Mouse (Mus musculus) hindbrain, embryonic 11.5 days (tissue): ENCODE results near the gene Sdc3. TPM values are rescaled to one million over a fixed set of nuclear protein-coding genes. Genes with fewer than 3 reads are reported as not detected.
A peak's percentile ranks its signal among the peaks of the same experiment; 100 is the strongest.

ENCODE experiments used
- ATAC-seq: fragments of 200-750 bp; cut with Nextera tagmentation; 2 replicates; pipeline ENCODE4 v1.8.0; 2017; ENCODE audit warnings: mild to moderate bottlenecking, moderate TSS enrichment, moderate library complexity; ENCODE audit not compliant: low FRiP score
- DNase-seq: peaks from one replicate; pipeline ENCODE4 v3.0.0-alpha.2; 2015; ENCODE audit warnings: low spot score
- H3K27ac ChIP-seq: fragments of 300-500 bp; sonication (generic); 2 replicates; pipeline ENCODE4 v1.5.1; 2014; ENCODE audit warnings: mild to moderate bottlenecking, low read depth, low read length
- H3K27me3 ChIP-seq: fragments of 300-500 bp; sonication (generic); 2 replicates; pipeline ENCODE4 v1.6.1; 2014; ENCODE audit warnings: mild to moderate bottlenecking, low read length, moderate library complexity, mixed read lengths; ENCODE audit not compliant: control insufficient read depth, insufficient read depth
- H3K36me3 ChIP-seq: fragments of 300-500 bp; sonication (generic); 2 replicates; pipeline ENCODE4 v1.6.1; 2014; ENCODE audit warnings: mild to moderate bottlenecking, low read length, moderate library complexity, mixed read lengths; ENCODE audit not compliant: control insufficient read depth, insufficient read depth
- H3K4me1 ChIP-seq: fragments of 300-500 bp; sonication (generic); replicated peaks from 2 replicates; pipeline ENCODE4 v1.6.1; 2014; ENCODE audit warnings: low read length, mixed read lengths; ENCODE audit not compliant: control insufficient read depth, insufficient read depth
- H3K4me2 ChIP-seq: fragments of 300-500 bp; sonication (generic); replicated peaks from 2 replicates; pipeline ENCODE4 v1.6.1; 2014; ENCODE audit warnings: mild to moderate bottlenecking, low read depth, low read length
- H3K4me3 ChIP-seq: fragments of 300-500 bp; sonication (generic); 2 replicates; pipeline ENCODE4 v1.5.1; 2014; ENCODE audit warnings: low read depth, low read length
- H3K9ac ChIP-seq: fragments of 300-500 bp; sonication (generic); 2 replicates; pipeline ENCODE4 v1.6.1; 2014; ENCODE audit warnings: low read depth, low read length
- H3K9me3 ChIP-seq: fragments of 300-500 bp; sonication (generic); 2 replicates; pipeline ENCODE4 v1.6.1; 2016; ENCODE audit warnings: low read length; ENCODE audit not compliant: control insufficient read depth
- WGBS: fragments of 180-500 bp; shearing (Covaris S2); extraction: QIAGEN DNeasy Blood & Tissue Kit; methylation state at CpG from one replicate; pipeline ENCODE4 v1.1.7; 2014; 5-methylcytosine and 5-hydroxymethylcytosine counted together
- polyA plus RNA-seq: library from polyadenylated mRNA; unstranded; fragments of >200 nt; fragmentation: Nextera tagmentation; extraction: Ambion mirVana; gene quantifications from 2 replicates; pipeline ENCODE4 v1.2.1, GENCODE M21; 2014

The Sdc3 gene
- polyA plus RNA-seq, 1 experiment from 2014 or later: 12.0 TPM

DNA sequence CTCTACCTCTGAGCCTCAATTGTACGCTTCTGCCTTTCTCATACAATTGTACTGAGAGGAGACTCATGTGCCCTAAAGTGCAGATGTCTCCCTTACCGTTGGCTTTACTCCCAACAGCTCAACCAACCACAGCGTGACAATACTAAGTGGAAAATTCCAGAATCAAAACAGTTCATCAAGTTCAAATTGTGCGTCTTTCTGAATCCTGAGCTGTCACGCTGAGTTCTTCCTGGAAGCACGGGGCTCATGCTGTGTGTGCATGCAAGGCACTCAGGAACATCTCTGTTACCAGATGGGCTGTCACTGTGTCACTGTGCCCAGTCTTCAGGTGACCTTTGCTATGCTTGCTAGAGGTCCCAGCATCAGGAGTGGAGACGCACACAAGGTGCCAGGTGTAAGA, 13.4 kb downstream of the Sdc3 start:
- WGBS: 80% methylated on average over 7 of the region's 7 CpGs
- Histone ChIP-seq H3K4me3 (no peak overlapping the region), H3K4me2 (no peak overlapping the region), H3K36me3 (no peaks in the 10 kb centered on the region), H3K9me3 (no peaks in the 10 kb centered on the region), H3K9ac (no peak overlapping the region), H3K27ac (peak overlapping the region; percentile 85), H3K27me3 (no peaks in the 10 kb centered on the region), H3K4me1 (peaks cover 18% of the 10 kb centered on the region)
- no peak for DNase-seq
- no peak for ATAC-seq

DNA sequence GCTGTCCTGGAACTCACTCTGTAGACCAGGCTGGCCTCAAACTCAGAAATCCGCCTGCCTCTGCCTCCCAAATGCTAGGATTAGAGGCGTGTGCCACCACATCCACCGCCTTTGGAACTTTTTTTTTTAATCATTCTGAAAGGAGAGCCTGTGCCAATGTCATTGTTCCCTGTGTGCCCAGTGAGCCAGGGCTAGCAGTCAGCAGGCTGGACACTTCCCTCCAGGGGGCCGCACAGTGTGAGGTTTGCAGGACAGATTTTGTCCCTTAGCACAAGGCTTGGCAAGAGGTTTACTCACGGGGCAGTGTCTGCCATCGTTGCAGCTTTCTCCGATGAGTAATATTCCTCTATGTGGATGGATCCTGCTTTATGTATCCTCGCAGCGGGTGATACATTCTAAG, 14.4 kb downstream of the Sdc3 start:
- no peak overlapping the region for H3K4me2 ChIP-seq
- no peaks in the 10 kb centered on the region for H3K27me3 ChIP-seq
- peaks cover 20% of the 10 kb centered on the region for H3K4me1 ChIP-seq
- DNase-seq: no peak
- H3K36me3 ChIP-seq: no peaks in the 10 kb centered on the region
- H3K9ac ChIP-seq: no peak overlapping the region
- H3K27ac ChIP-seq: no peak overlapping the region
- WGBS: 92% methylated on average over 9 of the region's 9 CpGs
- no peak overlapping the region for H3K4me3 ChIP-seq
- no peaks in the 10 kb centered on the region for H3K9me3 ChIP-seq
- ATAC-seq: no peak

DNA sequence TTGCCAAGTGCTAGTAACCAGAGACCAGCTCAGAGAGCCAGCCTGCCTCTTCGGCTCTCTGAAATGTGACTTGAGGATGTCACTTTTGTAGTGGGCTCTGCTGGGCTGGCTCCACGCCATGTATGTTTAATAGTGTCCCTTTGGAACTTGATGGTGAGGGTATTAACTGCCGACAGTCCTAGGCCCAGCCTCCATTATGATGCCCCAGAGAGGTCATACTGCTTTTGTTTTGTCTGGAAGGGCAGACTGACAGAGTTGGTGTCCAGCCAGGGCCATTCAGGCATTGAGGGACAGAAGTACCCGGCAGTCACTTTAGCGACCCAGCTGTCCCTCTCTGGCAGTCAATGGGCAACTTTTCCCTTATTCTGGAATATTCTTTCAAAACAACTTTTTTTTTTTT, 17.4 kb downstream of the Sdc3 start:
- DNase-seq (no peak), ATAC-seq (no peak)
- no peak overlapping the region for H3K4me2 ChIP-seq
- no peak overlapping the region for H3K4me3 ChIP-seq
- H3K9ac ChIP-seq: no peak overlapping the region
- peaks cover 7% of the 10 kb centered on the region; the same call in 1 of the 2 replicates for H3K4me1 ChIP-seq
- 29% methylated on average over 5 of the region's 5 CpGs for WGBS
- no peaks in the 10 kb centered on the region for H3K9me3 ChIP-seq
- H3K27ac ChIP-seq: no peak overlapping the region
- H3K27me3 ChIP-seq: no peaks in the 10 kb centered on the region
- no peaks in the 10 kb centered on the region for H3K36me3 ChIP-seq

DNA sequence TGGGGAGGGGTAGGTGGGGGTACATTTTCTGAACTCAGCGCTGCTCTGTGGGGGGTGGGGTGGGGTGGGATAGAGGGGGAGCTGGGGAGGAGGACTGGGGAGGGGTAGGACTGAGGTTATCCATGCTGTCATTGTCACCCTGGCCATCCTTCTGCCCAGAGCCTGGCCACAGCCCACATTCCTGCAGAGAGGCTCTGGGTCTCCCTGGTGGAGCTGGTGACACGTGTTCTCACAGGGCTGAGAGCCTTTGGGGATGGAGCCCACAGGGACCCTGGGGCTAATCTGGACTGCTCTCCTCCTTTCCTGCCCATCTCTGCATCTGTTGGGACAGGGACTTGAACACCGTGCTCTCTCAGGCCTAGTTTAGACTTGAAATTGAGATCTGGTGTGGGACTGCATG, 18.5 kb downstream of the Sdc3 start:
- no peak for DNase-seq
- Histone ChIP-seq H3K27ac (no peak overlapping the region), H3K4me3 (no peak overlapping the region), H3K27me3 (no peaks in the 10 kb centered on the region), H3K9ac (no peak overlapping the region), H3K4me1 (0 out of 2 replicates have a peak, but pooled peaks cover 3% of the 10 kb centered on the region), H3K9me3 (no peaks in the 10 kb centered on the region), H3K4me2 (no peak overlapping the region), H3K36me3 (no peaks in the 10 kb centered on the region)
- WGBS: 18% methylated on average over 2 of the region's 3 CpGs
- ATAC-seq: peak; percentile 31; the same call in 1 of the 2 replicates

DNA sequence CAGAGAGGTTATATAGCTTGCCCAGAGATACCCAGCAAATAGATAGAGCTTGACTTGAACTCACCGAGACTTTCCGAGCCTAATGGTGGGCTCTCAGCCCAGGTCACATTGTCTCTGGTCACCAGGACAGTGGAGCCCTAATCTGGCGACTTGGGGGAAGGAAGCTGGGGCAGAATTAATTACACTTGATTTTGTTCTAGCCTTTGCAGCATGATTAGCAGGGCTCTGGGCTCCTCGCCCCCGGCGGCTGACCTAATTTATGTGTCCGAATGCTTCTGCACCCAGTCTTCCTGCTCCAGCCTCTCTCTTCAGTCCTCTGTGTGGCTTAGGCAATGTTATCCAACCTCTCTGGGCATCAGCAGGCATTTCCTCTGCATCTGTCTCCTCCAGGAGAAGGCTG, 19.0 kb downstream of the Sdc3 start:
- WGBS: 54% methylated on average over 7 of the region's 7 CpGs
- no peaks in the 10 kb centered on the region for H3K9me3 ChIP-seq
- no peak overlapping the region for H3K4me3 ChIP-seq
- no peak overlapping the region for H3K4me2 ChIP-seq
- H3K27ac ChIP-seq: no peak overlapping the region
- H3K36me3 ChIP-seq: no peaks in the 10 kb centered on the region
- H3K4me1 ChIP-seq: 0 out of 2 replicates have a peak, but pooled peaks cover 3% of the 10 kb centered on the region
- H3K9ac ChIP-seq: no peak overlapping the region
- no peak for ATAC-seq
- no peak for DNase-seq
- no peaks in the 10 kb centered on the region for H3K27me3 ChIP-seq

DNA sequence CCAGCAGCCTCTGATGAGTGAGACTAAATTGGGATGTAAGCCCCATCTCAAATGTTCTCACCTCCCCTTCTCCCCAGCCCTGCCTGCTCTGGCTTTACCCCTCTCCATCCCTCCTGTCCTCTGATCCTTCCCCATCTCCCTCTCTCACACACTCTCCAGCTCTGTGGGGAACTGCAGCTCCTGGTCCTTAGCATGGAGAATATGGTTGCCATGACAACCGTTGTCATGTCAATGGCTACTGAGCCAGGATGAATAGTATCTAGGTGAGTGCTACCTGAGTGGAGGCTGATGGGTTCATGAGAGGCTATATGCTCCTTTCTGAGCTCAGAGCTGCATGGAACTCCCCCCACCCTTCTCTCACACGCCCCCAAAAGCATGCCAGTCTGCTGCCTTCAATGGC, 21.6 kb downstream of the Sdc3 start:
- H3K27ac ChIP-seq: peak overlapping the region; percentile 66
- DNase-seq: peak; percentile 63
- H3K4me2 ChIP-seq: no peak overlapping the region
- H3K36me3 ChIP-seq: 0 out of 2 replicates have a peak, but pooled peaks cover 1% of the 10 kb centered on the region
- 47% methylated on average over 2 of the region's 2 CpGs for WGBS
- H3K9me3 ChIP-seq: no peaks in the 10 kb centered on the region
- H3K4me3 ChIP-seq: no peak overlapping the region
- no peaks in the 10 kb centered on the region for H3K27me3 ChIP-seq
- 0 out of 2 replicates have a peak, but pooled peaks cover 3% of the 10 kb centered on the region for H3K4me1 ChIP-seq
- no peak overlapping the region for H3K9ac ChIP-seq
- ATAC-seq: no peak; the same call in 1 of the 2 replicates

DNA sequence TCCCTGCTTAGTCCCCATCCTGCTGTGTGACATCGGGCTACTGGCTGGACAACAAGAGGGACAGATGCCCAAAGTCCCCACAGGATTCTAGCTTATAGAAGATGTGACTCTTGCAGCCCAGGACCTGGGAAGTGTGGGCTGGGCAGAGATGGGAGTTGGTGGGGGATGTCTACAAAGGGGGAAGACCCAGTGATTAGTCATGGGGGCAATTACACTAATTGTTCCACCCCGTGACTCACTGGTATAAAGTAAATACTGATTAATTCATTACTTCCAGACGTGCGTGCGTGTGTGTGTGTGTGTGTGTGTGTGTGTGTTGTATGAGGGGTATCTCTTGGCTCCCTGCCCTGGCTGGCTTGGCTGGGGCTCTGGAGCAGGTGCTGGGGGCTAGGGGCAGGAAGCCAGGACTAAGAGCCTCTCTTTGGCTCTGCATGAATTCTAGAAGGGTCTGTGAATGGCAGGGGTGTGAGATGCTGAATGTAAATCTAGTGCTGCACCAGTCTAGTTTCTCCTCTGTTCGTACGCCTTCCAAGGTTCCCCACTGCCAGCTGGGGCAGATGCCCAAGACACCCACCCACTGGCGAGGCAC, 22.5 kb downstream of the Sdc3 start:
- H3K27ac ChIP-seq: no peak overlapping the region
- 0 out of 2 replicates have a peak, but pooled peaks cover 2% of the 10 kb centered on the region for H3K36me3 ChIP-seq
- no peaks in the 10 kb centered on the region for H3K9me3 ChIP-seq
- no peak overlapping the region for H3K4me3 ChIP-seq
- WGBS: 74% methylated on average over 8 of the region's 8 CpGs
- H3K4me2 ChIP-seq: no peak overlapping the region
- H3K27me3 ChIP-seq: no peaks in the 10 kb centered on the region
- H3K4me1 ChIP-seq: 0 out of 2 replicates have a peak, but pooled peaks cover 3% of the 10 kb centered on the region
- no peak for ATAC-seq
- H3K9ac ChIP-seq: no peak overlapping the region
- DNase-seq: no peak

DNA sequence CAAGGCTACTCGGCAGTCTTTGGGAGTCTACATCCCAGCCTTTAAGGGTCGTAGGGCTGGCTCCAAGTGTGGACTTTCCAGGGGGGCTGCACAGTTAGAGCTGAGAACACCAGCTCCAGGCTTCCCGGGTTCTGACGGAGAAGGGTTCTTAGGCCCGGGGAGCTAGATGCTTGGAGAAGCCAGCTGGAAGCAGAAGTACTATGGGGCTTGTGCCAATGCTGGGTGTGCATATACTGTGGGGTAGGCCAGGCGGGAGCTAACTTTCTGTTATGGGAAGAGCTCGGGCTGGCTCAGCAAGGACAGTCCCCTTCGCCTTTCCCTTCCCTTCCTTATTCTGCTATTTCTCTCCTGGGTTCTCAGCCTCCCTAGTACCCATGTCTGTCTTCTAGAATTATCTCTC, 23.5 kb downstream of the Sdc3 start:
- 90% methylated on average over 8 of the region's 8 CpGs for WGBS
- H3K4me1 ChIP-seq: 0 out of 2 replicates have a peak, but pooled peaks cover 2% of the 10 kb centered on the region

DNA sequence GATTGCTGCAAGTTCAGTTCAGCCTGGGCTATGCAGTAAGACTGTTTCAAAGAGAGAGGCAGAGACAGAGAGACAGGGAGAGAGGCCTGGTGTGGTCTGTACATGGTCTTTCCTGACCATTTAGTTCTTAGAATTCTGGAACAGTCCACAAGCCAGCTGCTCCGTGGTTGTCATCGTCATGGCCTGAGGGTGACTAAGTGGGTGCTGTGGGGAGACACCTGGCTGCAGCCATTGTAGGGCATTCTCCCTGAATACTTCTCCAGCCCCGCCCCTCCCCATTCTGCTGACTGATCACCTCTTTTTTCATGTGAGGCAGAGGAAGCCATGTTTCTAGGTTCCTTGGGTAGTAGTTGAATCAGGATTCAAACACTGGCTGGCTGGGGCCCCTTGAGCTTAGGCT, 27.5 kb downstream of the Sdc3 start:
- DNase-seq (no peak), ATAC-seq (no peak)
- H3K27ac ChIP-seq: no peak overlapping the region
- peaks cover 2% of the 10 kb centered on the region; the same call in 1 of the 2 replicates for H3K36me3 ChIP-seq
- no peaks in the 10 kb centered on the region for H3K4me1 ChIP-seq
- WGBS: 86% methylated on average over 3 of the region's 3 CpGs
- H3K9me3 ChIP-seq: no peaks in the 10 kb centered on the region
- H3K4me3 ChIP-seq: no peak overlapping the region
- H3K9ac ChIP-seq: no peak overlapping the region
- no peak overlapping the region for H3K4me2 ChIP-seq
- no peaks in the 10 kb centered on the region for H3K27me3 ChIP-seq

More for the DNA sequence above, 23.5 kb downstream of the Sdc3 start:
- 0 out of 2 replicates have a peak, but pooled peaks cover 2% of the 10 kb centered on the region for H3K36me3 ChIP-seq
- no peak overlapping the region for H3K4me2 ChIP-seq
- DNase-seq (no peak), ATAC-seq (no peak)
- H3K4me3 ChIP-seq: no peak overlapping the region
- no peak overlapping the region for H3K27ac ChIP-seq
- H3K27me3 ChIP-seq: no peaks in the 10 kb centered on the region
- no peaks in the 10 kb centered on the region for H3K9me3 ChIP-seq
- H3K9ac ChIP-seq: no peak overlapping the region
